Mouse (Mus musculus) forebrain, embryonic 15.5 days (tissue): Measurements from ENCODE around the gene Ak9. TPM values are rescaled to one million over a fixed set of nuclear protein-coding genes. Genes with fewer than 3 reads are reported as not detected.

Source experiments
- ATAC-seq: fragments of 200-750 bp; cut with Nextera tagmentation; replicated peaks from 2 replicates; pipeline ENCODE4 v1.8.0; 2017; ENCODE audit warnings: mild to moderate bottlenecking, moderate TSS enrichment, moderate library complexity
- H3K27ac ChIP-seq: fragments of 300-500 bp; sonication (generic); replicated peaks from 2 replicates; pipeline ENCODE4 v1.5.1; 2015; ENCODE audit warnings: mild to moderate bottlenecking, inconsistent platforms
- H3K27me3 ChIP-seq: fragments of 300-500 bp; sonication (generic); 2 replicates; pipeline ENCODE4 v1.6.1; 2015; ENCODE audit warnings: inconsistent platforms
- H3K36me3 ChIP-seq: fragments of 300-500 bp; sonication (generic); 2 replicates; pipeline ENCODE4 v1.6.1; 2015; ENCODE audit warnings: mild to moderate bottlenecking, inconsistent platforms
- H3K4me1 ChIP-seq: fragments of 300-500 bp; sonication (generic); 2 replicates; pipeline ENCODE4 v1.6.1; 2015; ENCODE audit warnings: inconsistent platforms
- H3K4me2 ChIP-seq: fragments of 300-500 bp; sonication (generic); replicated peaks from 2 replicates; pipeline ENCODE4 v1.6.1; 2015; ENCODE audit warnings: mild to moderate bottlenecking, inconsistent platforms
- H3K4me3 ChIP-seq: fragments of 300-500 bp; sonication (generic); 2 replicates; pipeline ENCODE4 v1.5.1; 2015; ENCODE audit warnings: mild to moderate bottlenecking, inconsistent platforms
- H3K9ac ChIP-seq: fragments of 300-500 bp; sonication (generic); replicated peaks from 2 replicates; pipeline ENCODE4 v1.6.1; 2015; ENCODE audit warnings: mild to moderate bottlenecking, inconsistent platforms
- H3K9me3 ChIP-seq: fragments of 300-500 bp; sonication (generic); 2 replicates; pipeline ENCODE4 v1.6.1; 2016; ENCODE audit warnings: inconsistent platforms
- WGBS: fragments of 180-500 bp; shearing (Covaris S2); methylation state at CpG from one replicate; pipeline ENCODE4 v1.1.7; 2015; ENCODE audit warnings: mixed read lengths; 5-methylcytosine and 5-hydroxymethylcytosine counted together
- polyA plus RNA-seq: library from polyadenylated mRNA; unstranded; fragments of >200 nt; fragmentation: Nextera tagmentation; extraction: Ambion mirVana; gene quantifications from 2 replicates; pipeline ENCODE4 v1.2.1, GENCODE M21; 2015

Ak9 gene
- polyA plus RNA-seq, 1 experiment from 2014 or later: 0.20 TPM

DNA sequence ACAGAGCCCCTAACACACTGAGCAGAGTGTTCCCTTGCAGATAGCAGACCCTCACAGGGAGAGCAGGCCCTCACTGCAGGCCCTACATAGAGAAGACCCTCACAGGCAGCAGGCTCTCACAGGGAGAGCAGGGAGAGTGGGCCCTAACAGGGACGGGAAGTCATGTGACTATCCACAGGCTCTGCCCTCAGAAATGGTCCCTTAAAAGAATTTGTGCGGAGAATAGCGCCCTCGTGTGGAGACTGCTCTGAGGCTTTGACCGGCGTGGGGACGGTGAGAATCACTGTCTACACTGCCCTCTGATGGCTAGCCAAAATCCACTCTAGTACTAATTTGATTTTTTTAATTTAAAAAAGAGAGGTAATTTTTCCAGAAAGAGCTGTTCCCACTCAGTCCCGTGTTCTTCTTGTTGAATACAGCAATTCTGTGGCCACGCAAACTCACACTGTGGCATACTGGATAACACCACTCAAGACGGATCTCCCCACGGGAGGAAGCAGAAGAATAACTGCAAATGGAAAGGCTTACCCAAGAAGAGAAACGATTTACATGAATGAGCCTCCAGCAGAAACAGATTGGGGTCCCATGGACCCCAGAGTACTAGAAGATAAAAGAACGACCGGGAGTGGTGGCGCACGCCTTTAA, 14.9 kb upstream of the Ak9 start:
- 34% methylated on average over 16 of the region's 16 CpGs for WGBS
- Histone ChIP-seq H3K4me1 (peaks cover 9% of the 10 kb centered on the region), H3K9ac (no peak overlapping the region), H3K27me3 (no peaks in the 10 kb centered on the region), H3K4me3 (no peak overlapping the region), H3K36me3 (peaks cover 6% of the 10 kb centered on the region; the same call in 1 of the 2 replicates), H3K9me3 (no peaks in the 10 kb centered on the region), H3K27ac (no peak overlapping the region), H3K4me2 (peak overlapping the region; percentile 5; the same call in 1 of the 2 replicates)
- ATAC-seq: peak; percentile 92

DNA sequence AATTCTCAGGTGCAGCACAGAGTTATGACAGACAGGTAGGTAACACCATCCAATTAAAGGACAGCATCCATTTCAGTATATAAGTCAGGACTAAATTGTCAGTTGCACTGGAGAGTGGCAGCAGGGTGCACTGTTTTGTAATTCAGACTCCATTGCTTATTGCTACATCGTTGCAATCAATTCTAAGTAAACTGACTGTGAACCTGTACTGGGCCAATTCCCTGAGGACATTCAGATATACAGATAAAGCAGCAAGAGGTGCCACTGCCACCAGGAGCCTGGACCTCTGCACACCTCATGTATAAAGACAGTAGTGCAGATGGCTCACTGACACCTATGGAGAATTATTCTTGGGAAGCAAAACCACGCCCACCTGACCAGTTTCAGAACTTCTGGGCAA, 12.8 kb upstream of the Ak9 start:
- no peaks in the 10 kb centered on the region for H3K27me3 ChIP-seq
- peaks cover 18% of the 10 kb centered on the region for H3K4me1 ChIP-seq
- H3K27ac ChIP-seq: no peak overlapping the region
- H3K36me3 ChIP-seq: no peaks in the 10 kb centered on the region
- H3K4me3 ChIP-seq: no peak overlapping the region
- H3K4me2 ChIP-seq: no peak overlapping the region
- ATAC-seq: no peak
- 81% methylated on average over 2 of the region's 2 CpGs for WGBS
- no peak overlapping the region for H3K9ac ChIP-seq
- no peaks in the 10 kb centered on the region for H3K9me3 ChIP-seq

DNA sequence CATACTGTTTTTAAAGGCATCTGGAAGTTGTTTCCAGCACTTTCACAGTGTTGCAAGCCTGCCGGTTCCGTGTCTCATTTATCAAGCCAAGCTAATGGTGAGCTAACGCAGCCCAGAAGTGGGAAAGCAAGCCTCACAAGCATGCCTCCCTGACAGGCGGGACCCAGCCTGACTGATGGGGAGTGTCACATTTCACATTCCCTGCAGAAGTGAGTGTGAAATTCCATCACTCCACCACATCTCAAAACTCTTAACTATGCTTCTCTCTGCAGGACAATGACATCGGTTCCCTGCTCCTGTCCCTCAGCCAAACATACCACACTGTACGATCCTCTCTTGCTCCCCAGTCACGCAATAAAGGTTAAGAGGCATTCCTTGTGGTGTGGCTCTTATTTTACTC, 10.8 kb upstream of the Ak9 start:
- Histone ChIP-seq H3K27me3 (no peaks in the 10 kb centered on the region), H3K9ac (no peak overlapping the region), H3K9me3 (no peaks in the 10 kb centered on the region), H3K36me3 (no peaks in the 10 kb centered on the region), H3K27ac (no peak overlapping the region), H3K4me1 (peaks cover 18% of the 10 kb centered on the region), H3K4me3 (no peak overlapping the region), H3K4me2 (no peak overlapping the region)
- no peak for ATAC-seq
- 41% methylated on average over 7 of the region's 7 CpGs for WGBS

DNA sequence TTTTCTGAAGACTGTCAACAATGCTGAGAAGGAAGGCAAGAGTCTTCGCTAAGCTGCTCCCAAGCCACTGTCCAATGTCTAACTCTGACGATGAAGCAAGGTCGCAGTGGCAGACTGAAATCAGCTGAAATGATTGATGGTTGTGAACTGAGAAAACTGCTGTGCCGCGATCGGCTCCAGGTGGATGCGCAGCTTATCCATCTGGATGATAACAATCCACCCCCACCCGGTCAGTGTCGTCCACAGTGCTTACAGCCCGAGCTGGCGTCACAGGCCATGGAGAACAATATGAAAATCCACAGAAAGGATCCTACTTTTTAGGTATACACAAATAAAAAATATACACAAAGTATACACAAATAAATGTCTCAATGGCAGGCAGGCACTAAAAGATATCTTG, 9.0 kb upstream of the Ak9 start:
- H3K9me3 ChIP-seq: no peaks in the 10 kb centered on the region
- peaks cover 13% of the 10 kb centered on the region for H3K4me1 ChIP-seq
- no peaks in the 10 kb centered on the region for H3K27me3 ChIP-seq
- H3K9ac ChIP-seq: no peak overlapping the region
- no peak overlapping the region for H3K4me3 ChIP-seq
- 0 out of 2 replicates have a peak overlapping the region, but pooled peaks have one; percentile 23 for H3K27ac ChIP-seq
- ATAC-seq: no peak
- WGBS: 73% methylated on average over 11 of the region's 11 CpGs
- H3K4me2 ChIP-seq: no peak overlapping the region
- H3K36me3 ChIP-seq: no peaks in the 10 kb centered on the region

DNA sequence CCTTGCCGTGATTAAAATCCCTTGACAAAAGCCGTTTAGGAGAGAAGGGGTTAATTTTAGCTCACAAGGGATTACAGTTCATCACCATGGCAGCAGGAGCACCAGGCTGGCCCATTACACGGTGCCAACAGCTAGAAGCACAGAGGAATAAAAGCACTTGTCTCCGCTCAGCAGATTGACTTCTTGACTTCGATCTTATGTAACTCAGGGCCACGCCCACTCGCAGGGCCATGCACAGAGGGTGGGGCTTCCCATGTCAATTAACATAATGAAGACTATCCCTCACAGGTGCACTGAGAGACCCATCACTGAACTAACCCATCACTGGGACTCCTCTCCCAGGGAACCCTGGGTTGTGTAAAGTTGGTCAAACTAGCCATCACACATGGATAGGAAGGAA, 8.6 kb upstream of the Ak9 start:
- no peak overlapping the region for H3K4me3 ChIP-seq
- ATAC-seq: peak; percentile 55; the same call in 1 of the 2 replicates
- 0 out of 2 replicates have a peak overlapping the region, but pooled peaks have one; percentile 23 for H3K27ac ChIP-seq
- H3K4me1 ChIP-seq: peaks cover 13% of the 10 kb centered on the region
- H3K36me3 ChIP-seq: no peaks in the 10 kb centered on the region
- 27% methylated on average over 7 of the region's 7 CpGs for WGBS
- H3K9ac ChIP-seq: no peak overlapping the region
- no peak overlapping the region for H3K4me2 ChIP-seq
- H3K27me3 ChIP-seq: no peaks in the 10 kb centered on the region
- no peaks in the 10 kb centered on the region for H3K9me3 ChIP-seq

DNA sequence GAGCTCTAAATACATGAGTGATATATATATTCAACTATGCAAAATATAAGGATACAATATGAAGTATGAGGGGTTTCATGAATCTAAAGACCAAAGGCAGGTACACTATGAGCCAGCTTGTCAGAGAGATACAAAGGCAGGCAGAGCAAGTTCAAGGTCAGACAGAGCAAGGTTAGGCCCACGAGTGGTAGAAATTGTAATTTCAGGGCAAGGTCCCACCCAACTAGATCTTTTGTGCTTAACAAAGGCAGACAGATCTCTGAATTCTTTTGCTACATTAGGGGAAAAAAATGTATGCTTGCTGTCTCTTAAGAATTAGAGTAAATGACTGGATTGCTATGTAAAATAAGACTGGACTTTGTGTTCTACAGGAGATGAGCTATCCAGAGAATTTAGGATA, 3.6 kb upstream of the Ak9 start:
- no peak overlapping the region for H3K9ac ChIP-seq
- no peak for ATAC-seq
- H3K27ac ChIP-seq: no peak overlapping the region
- no peak overlapping the region for H3K4me3 ChIP-seq
- no peaks in the 10 kb centered on the region for H3K27me3 ChIP-seq
- WGBS: 64% methylated on average over 1 of the region's 1 CpGs
- no peak overlapping the region for H3K4me2 ChIP-seq
- peaks cover 17% of the 10 kb centered on the region for H3K4me1 ChIP-seq
- H3K9me3 ChIP-seq: no peaks in the 10 kb centered on the region
- no peaks in the 10 kb centered on the region for H3K36me3 ChIP-seq

DNA sequence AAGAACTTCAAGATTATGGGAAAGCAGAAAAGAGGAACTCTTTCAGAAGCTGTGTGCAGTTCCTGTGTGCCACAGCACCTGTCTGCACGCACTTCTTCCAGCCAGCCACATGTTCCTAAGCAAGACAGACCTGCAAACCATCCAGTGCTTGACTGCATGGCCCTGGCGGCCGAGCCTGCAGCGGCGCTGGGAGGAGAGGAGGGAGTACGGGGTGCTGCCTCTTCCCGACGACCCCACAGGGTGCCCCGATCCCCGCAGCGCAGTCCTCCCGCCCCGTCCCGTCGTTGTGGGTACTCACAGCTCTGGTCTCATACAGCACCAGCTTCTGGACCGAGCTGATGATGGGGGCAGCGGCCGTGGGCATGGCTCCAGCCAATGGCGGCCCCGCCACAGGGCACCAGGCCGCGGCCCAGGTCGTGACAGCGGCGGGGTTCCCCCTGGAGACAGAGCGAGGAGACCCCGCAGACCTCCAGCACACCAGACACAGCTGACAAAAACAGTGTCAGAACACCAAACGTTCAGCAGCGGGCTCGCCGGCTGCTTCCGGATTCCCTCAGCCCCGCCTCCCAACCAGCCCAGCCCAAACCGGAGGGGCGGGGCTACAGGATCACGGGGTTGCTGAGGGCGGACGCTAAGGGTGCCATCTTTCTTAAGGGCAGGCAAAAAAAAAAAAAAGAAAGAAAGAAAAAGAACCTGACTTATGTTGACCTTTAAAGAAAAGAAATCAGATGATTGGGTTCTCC, 920 bp upstream of the Ak9 start, which contains the start of gene Fig4:
Gene Fig4 (minus strand): TSS at position 572 of the 743 bp plus-strand sequence.
- H3K4me1 ChIP-seq: peaks cover 15% of the 10 kb centered on the region
- H3K9ac ChIP-seq: peak within 1 kb of the TSS; percentile 82
- under 1% methylated on average over 38 of the region's 38 CpGs for WGBS
- H3K36me3 ChIP-seq: no peaks in the 10 kb centered on the region
- peak within 1 kb of the TSS; percentile 97 for H3K4me2 ChIP-seq
- no peaks in the 10 kb centered on the region for H3K9me3 ChIP-seq
- H3K4me3 ChIP-seq: peak within 1 kb of the TSS; percentile 83
- H3K27ac ChIP-seq: peak within 1 kb of the TSS; percentile 84
- peak; percentile 92 for ATAC-seq
- no peaks in the 10 kb centered on the region for H3K27me3 ChIP-seq

DNA sequence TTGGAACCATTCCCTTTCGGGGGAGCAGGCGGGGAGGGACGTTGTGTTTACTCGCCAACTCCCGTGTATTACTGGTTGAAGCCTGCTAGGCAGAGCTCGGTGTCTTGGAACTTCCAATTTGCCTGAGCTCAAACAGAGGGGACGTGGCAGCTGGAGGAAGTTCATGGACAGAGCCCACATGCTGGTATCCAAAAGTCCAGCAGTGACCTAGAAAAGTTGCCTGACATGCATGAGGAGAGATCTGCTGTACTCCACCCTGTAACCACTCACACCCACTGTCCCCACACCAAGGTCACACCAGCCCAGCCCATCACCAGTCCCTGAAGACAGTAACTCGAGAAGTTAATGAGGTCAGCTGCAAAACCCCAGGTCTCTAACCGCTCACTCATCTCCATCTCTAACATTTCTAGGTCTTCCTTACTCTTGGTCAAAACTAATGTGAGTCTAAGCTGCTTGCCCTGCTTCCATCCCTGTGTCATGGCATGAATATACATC, 1.2 kb downstream of the Ak9 start:
- no peaks in the 10 kb centered on the region for H3K36me3 ChIP-seq
- no peak overlapping the region for H3K9ac ChIP-seq
- no peaks in the 10 kb centered on the region for H3K27me3 ChIP-seq
- no peak overlapping the region for H3K4me2 ChIP-seq
- ATAC-seq: no peak
- H3K4me3 ChIP-seq: no peak overlapping the region
- H3K27ac ChIP-seq: no peak overlapping the region
- H3K9me3 ChIP-seq: no peaks in the 10 kb centered on the region
- H3K4me1 ChIP-seq: peaks cover 15% of the 10 kb centered on the region
- 78% methylated on average over 9 of the region's 9 CpGs for WGBS

DNA sequence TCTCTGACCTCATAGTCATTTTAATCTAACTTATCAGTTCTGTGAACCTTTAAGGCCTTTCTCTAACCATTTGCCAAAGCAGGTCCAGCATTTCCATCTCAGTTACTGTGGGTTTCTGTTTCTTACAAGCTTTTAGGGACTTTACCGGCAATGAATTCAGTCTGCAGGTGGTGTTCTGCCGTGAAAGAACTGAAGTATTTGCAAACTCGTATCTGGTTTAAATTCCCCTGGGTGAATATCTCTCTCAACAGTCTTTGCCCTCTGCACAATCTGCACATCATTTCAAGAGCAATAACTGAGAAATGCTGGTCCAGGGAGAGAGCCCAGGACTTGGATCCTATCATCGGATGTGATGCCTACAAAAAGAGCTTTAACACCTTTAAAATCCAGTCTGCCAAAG, 4.4 kb downstream of the Ak9 start:
- Histone ChIP-seq H3K36me3 (no peaks in the 10 kb centered on the region), H3K9ac (no peak overlapping the region), H3K4me1 (peaks cover 3% of the 10 kb centered on the region), H3K27ac (no peak overlapping the region), H3K4me3 (no peak overlapping the region), H3K9me3 (no peaks in the 10 kb centered on the region), H3K4me2 (no peak overlapping the region), H3K27me3 (no peaks in the 10 kb centered on the region)
- WGBS: 87% methylated on average over 4 of the region's 4 CpGs
- ATAC-seq: no peak

DNA sequence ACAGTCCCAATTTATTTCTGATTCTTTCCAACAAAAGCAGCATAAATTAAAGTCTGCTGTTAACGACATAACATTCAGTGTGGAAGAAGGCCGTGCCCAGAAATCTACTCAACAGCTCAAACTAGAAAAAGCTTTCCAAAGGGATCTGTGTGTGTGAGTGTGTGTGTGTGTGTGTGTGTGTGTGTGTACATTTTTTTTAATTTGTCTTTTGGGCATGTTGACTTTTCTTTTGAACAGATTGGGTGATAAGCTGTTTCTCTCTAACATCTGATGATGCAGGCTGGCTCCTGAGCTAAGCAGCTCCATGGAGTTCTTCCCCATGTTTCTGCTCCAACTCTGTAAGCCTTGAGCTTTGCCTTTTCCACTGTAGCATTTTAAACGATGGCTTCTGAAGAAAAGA, 12.1 kb downstream of the Ak9 start:
- H3K4me3 ChIP-seq: no peak overlapping the region
- H3K27ac ChIP-seq: 0 out of 2 replicates have a peak overlapping the region, but pooled peaks have one; percentile 23
- no peaks in the 10 kb centered on the region for H3K4me1 ChIP-seq
- peak; percentile 60; the same call in 1 of the 2 replicates for ATAC-seq
- H3K9me3 ChIP-seq: no peaks in the 10 kb centered on the region
- H3K4me2 ChIP-seq: no peak overlapping the region
- no peaks in the 10 kb centered on the region for H3K27me3 ChIP-seq
- WGBS: 47% methylated on average over 3 of the region's 3 CpGs
- H3K9ac ChIP-seq: no peak overlapping the region
- no peaks in the 10 kb centered on the region for H3K36me3 ChIP-seq

DNA sequence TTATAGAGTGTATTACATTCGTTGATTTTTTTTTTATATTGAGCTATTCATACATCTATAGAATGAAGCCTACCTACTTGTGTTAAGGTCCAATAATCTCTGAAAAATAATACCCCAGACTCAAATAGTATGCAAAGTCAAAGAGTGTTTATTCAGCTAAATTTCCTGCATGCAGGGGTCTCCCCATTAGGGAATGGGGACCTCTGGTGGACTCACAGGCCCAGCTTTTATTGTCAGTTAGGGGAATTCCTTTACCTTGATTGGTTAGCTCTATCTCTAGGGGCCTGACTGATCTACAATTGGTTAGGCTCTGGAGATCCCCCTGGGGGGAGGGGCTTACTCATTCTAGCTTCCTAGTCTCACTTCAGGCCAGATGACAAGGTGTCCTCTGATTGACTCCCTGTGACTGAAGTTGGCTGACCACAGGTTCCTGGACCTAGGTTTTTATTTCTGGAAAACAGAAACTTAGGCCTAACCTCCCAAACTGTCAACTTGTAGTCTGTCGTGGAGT, 28.8 kb downstream of the Ak9 start:
- WGBS: 91% methylated on average over 2 of the region's 2 CpGs
- ATAC-seq: no peak
- H3K4me1 ChIP-seq: no peaks in the 10 kb centered on the region

DNA sequence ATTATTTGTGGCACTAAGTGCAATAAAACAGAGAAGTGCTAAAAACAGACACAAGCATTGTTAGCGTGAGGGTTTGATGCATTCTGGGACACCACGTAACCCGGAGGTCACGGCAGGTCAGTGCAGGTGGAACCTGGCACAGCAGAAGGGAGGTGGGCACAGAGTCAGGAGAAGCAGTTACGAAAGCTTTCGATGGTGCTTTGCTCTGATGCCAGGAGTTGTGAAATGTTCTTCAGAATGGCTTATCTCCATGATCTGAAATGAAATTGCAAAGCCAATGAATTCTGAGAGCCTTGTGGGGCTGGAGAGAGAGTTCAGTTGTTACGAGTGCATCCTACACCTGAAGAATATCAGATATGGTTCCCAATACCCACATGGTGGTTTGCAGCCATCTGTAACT, 37.6 kb downstream of the Ak9 start:
- H3K27ac ChIP-seq: no peak overlapping the region
- no peak overlapping the region for H3K4me2 ChIP-seq
- no peak for ATAC-seq
- H3K36me3 ChIP-seq: no peaks in the 10 kb centered on the region
- no peak overlapping the region for H3K9ac ChIP-seq
- WGBS: 92% methylated on average over 7 of the region's 7 CpGs
- no peaks in the 10 kb centered on the region for H3K27me3 ChIP-seq
- H3K4me3 ChIP-seq: no peak overlapping the region
- H3K9me3 ChIP-seq: no peaks in the 10 kb centered on the region
- H3K4me1 ChIP-seq: no peaks in the 10 kb centered on the region

More for the DNA sequence above, 28.8 kb downstream of the Ak9 start:
- Histone ChIP-seq H3K4me2 (no peak overlapping the region), H3K9ac (no peak overlapping the region), H3K36me3 (no peaks in the 10 kb centered on the region), H3K27ac (no peak overlapping the region), H3K4me3 (no peak overlapping the region), H3K9me3 (no peaks in the 10 kb centered on the region), H3K27me3 (no peaks in the 10 kb centered on the region)
